Mouse (Mus musculus) heart, embryonic 15.5 days (tissue): ENCODE results near the gene Klhl29. TPM values are rescaled to one million over a fixed set of nuclear protein-coding genes. Genes with fewer than 3 reads are reported as not detected.

Source experiments
- ATAC-seq: fragments of 200-750 bp; cut with Nextera tagmentation; replicated peaks from 2 replicates; pipeline ENCODE4 v1.8.0; 2017; ENCODE audit warnings: low read depth, moderate TSS enrichment; ENCODE audit not compliant: insufficient number of reproducible peaks, insufficient read depth, low FRiP score
- H3K27ac ChIP-seq: fragments of 300-500 bp; sonication (generic); 2 replicates; pipeline ENCODE4 v1.5.1; 2015; ENCODE audit warnings: mild to moderate bottlenecking, inconsistent platforms
- H3K27me3 ChIP-seq: fragments of 300-500 bp; sonication (generic); 2 replicates; pipeline ENCODE4 v1.6.1; 2015; ENCODE audit warnings: inconsistent platforms
- H3K36me3 ChIP-seq: fragments of 300-500 bp; sonication (generic); 2 replicates; pipeline ENCODE4 v1.6.1; 2015; ENCODE audit warnings: mild to moderate bottlenecking, inconsistent platforms
- H3K4me1 ChIP-seq: fragments of 300-500 bp; sonication (generic); replicated peaks from 2 replicates; pipeline ENCODE4 v1.6.1; 2015; ENCODE audit warnings: inconsistent platforms
- H3K4me2 ChIP-seq: fragments of 300-500 bp; sonication (generic); 2 replicates; pipeline ENCODE4 v1.6.1; 2015; ENCODE audit warnings: inconsistent platforms, mild to moderate bottlenecking, moderate library complexity
- H3K4me3 ChIP-seq: fragments of 300-500 bp; sonication (generic); 2 replicates; pipeline ENCODE4 v1.5.1; 2015; ENCODE audit warnings: mild to moderate bottlenecking, inconsistent platforms
- H3K9ac ChIP-seq: fragments of 300-500 bp; sonication (generic); 2 replicates; pipeline ENCODE4 v1.6.1; 2015; ENCODE audit warnings: mild to moderate bottlenecking, inconsistent platforms
- H3K9me3 ChIP-seq: fragments of 300-500 bp; sonication (generic); replicated peaks from 2 replicates; pipeline ENCODE4 v1.6.1; 2016; ENCODE audit warnings: inconsistent platforms
- WGBS: fragments of 180-500 bp; shearing (Covaris S2); methylation state at CpG from one replicate; pipeline ENCODE4 v1.1.7; 2015; ENCODE audit warnings: mixed read lengths; 5-methylcytosine and 5-hydroxymethylcytosine counted together
- polyA plus RNA-seq: library from polyadenylated mRNA; unstranded; fragments of >200 nt; fragmentation: Nextera tagmentation; extraction: Ambion mirVana; gene quantifications from 2 replicates; pipeline ENCODE4 v1.2.1, GENCODE M21; 2015

Gene Klhl29
- polyA plus RNA-seq, 1 experiment from 2014 or later = 0.21 TPM

DNA sequence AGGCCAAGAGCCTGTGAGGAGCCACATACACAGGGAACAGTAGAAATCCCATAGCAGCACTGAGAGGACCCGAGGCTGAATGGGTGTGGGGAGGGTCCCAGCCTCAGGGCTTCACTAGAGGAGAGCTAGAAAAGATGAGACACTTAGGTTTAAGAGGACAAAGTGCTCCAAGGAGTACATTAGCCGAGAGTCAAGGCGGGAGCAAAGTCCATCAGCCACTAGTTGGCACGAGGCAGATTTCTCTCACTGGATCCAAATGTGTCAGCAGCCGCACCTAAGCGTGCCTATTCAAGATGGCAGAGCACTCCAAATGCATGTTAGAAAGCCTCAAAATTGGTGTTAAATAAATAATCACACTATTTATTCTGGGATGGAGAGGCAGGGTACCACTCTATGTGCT, 90.5 kb downstream of the Klhl29 start:
- Histone ChIP-seq H3K9me3 (no peaks in the 10 kb centered on the region), H3K27ac (no peak overlapping the region), H3K36me3 (no peaks in the 10 kb centered on the region), H3K9ac (no peak overlapping the region), H3K4me2 (no peak overlapping the region), H3K4me3 (no peak overlapping the region), H3K4me1 (no peaks in the 10 kb centered on the region), H3K27me3 (no peaks in the 10 kb centered on the region)
- no peak for ATAC-seq
- 85% methylated on average over 6 of the region's 6 CpGs for WGBS

DNA sequence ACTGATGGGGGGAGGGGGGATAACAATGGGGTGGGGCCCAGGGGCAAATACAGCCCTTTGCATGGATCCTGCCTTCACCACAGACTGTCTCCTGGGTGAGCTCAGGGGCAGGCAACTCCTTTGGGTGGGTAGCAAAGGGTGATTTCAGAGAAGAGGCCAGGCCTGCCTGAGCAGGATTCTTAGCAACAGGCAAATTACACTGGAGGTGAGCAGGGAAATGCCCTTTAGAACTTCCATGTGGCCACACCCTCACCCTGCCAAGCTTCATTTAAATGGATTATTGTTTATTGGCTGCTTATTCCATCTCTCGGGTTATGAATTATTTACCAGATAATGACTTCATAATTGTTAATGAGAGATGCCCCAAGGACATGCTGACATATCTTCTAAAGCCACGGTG, 91.8 kb downstream of the Klhl29 start:
- WGBS = 79% methylated on average over 2 of the region's 2 CpGs

DNA sequence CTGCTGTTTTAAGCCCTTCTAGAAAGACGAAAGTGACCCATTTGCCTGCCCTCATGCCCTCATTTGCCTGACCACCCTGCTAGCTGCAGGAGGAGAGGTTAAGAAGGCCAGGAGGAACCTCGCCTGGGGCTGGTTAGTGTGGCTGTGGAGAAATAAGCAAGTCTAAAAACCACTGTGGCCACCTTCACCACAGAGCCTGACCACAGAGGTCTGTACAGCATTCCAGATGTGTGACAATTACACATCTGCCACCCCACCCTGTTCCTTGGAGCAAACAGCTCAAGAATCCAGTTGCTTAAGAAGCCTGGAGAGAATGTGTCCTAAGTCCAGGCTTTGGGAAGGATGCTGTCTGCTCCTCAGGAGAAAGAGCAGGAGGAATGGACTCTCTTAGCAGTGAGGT, 92.9 kb downstream of the Klhl29 start:
- H3K36me3 ChIP-seq = no peaks in the 10 kb centered on the region
- no peaks in the 10 kb centered on the region for H3K4me1 ChIP-seq
- 83% methylated on average over 2 of the region's 2 CpGs for WGBS
- no peaks in the 10 kb centered on the region for H3K9me3 ChIP-seq
- ATAC-seq = no peak
- H3K4me2 ChIP-seq = no peak overlapping the region
- H3K27ac ChIP-seq = no peak overlapping the region
- H3K4me3 ChIP-seq = no peak overlapping the region
- no peak overlapping the region for H3K9ac ChIP-seq
- no peaks in the 10 kb centered on the region; the same call in 1 of the 2 replicates for H3K27me3 ChIP-seq

More for the DNA sequence above, 91.8 kb downstream of the Klhl29 start:
- ATAC-seq = no peak
- Histone ChIP-seq H3K4me3 (no peak overlapping the region), H3K27me3 (no peaks in the 10 kb centered on the region; the same call in 1 of the 2 replicates), H3K4me2 (no peak overlapping the region), H3K9me3 (no peaks in the 10 kb centered on the region), H3K36me3 (no peaks in the 10 kb centered on the region), H3K4me1 (no peaks in the 10 kb centered on the region), H3K9ac (no peak overlapping the region), H3K27ac (no peak overlapping the region)

DNA sequence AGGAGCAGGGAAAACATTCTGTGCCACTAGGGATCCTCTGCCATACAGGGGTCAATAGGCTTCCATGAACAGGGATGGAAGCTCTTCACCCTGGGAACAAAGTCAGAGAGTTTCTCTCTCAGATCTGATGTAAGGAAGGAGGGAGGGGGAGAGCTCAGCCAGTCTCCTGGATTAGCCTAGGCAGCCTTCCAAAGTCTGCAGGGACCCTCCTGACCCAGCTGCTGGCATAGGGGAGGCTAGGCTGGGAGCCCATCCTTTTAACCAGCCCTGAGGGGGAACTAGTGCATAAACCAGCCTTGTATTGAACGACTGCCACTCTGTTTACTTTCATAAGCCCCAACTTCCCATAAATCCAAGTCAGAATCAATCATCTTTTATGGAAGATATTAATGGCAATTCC, 95.6 kb downstream of the Klhl29 start:
- no peak for ATAC-seq
- no peak overlapping the region for H3K4me3 ChIP-seq
- WGBS = 56% methylated on average over 1 of the region's 1 CpGs
- H3K9ac ChIP-seq = no peak overlapping the region
- H3K27ac ChIP-seq = no peak overlapping the region
- H3K4me2 ChIP-seq = no peak overlapping the region
- H3K36me3 ChIP-seq = no peaks in the 10 kb centered on the region
- H3K9me3 ChIP-seq = no peaks in the 10 kb centered on the region
- H3K4me1 ChIP-seq = peaks cover 6% of the 10 kb centered on the region
- no peaks in the 10 kb centered on the region; the same call in 1 of the 2 replicates for H3K27me3 ChIP-seq

DNA sequence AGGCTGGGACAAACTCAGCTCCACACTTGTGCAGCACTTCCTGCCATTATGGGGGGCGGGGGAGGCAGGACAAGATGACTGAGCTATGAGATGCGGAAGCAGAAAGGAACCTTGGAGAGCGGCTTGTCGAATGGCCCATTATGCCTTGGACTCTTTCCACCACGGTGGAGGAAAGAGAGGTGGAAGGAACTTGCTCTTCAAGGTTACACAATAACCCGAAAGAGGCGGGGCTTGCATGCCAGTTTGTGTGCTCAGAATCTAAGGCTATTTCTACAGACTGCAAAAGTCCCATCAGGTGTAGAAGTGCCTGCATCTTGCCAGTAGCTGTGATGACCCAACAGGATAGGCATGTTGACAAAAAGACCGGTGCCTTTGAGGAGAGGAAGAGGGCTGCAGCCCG, 98.5 kb downstream of the Klhl29 start:
- no peak overlapping the region for H3K27ac ChIP-seq
- WGBS = 59% methylated on average over 9 of the region's 9 CpGs
- H3K9ac ChIP-seq = no peak overlapping the region
- no peaks in the 10 kb centered on the region for H3K9me3 ChIP-seq
- no peaks in the 10 kb centered on the region; the same call in 1 of the 2 replicates for H3K27me3 ChIP-seq
- no peak overlapping the region for H3K4me3 ChIP-seq
- H3K36me3 ChIP-seq = no peaks in the 10 kb centered on the region
- no peak overlapping the region for H3K4me2 ChIP-seq
- ATAC-seq = 0 out of 2 replicates have a peak, but pooled peaks have one; percentile 33
- H3K4me1 ChIP-seq = peaks cover 9% of the 10 kb centered on the region

DNA sequence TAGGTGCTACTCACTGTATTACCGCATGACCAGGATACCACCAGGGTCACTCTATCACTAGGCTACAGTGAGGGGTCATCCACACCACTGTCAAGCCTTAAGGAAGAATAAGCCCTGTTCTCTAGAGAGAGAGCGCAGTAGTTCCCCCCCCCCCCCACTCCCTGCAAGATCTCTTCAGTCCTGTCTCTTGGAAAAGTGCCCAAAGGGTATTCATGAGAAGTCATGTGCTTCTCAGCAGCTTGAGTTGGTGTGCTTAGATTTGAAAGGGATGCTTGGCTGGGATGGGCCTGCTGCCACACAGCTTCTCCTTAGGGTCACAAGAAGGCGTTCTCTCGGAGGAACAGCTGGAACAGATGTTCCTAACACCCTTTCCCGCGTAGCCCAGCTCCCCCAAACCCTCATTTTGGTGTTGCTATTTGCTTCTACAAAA, 100.0 kb downstream of the Klhl29 start:
- ATAC-seq = no peak
- no peak overlapping the region for H3K9ac ChIP-seq
- H3K4me3 ChIP-seq = no peak overlapping the region
- no peak overlapping the region for H3K4me2 ChIP-seq
- peaks cover 9% of the 10 kb centered on the region for H3K4me1 ChIP-seq
- H3K36me3 ChIP-seq = no peaks in the 10 kb centered on the region
- 61% methylated on average over 6 of the region's 6 CpGs for WGBS
- no peak overlapping the region for H3K27ac ChIP-seq
- H3K27me3 ChIP-seq = no peaks in the 10 kb centered on the region; the same call in 1 of the 2 replicates
- no peaks in the 10 kb centered on the region for H3K9me3 ChIP-seq

DNA sequence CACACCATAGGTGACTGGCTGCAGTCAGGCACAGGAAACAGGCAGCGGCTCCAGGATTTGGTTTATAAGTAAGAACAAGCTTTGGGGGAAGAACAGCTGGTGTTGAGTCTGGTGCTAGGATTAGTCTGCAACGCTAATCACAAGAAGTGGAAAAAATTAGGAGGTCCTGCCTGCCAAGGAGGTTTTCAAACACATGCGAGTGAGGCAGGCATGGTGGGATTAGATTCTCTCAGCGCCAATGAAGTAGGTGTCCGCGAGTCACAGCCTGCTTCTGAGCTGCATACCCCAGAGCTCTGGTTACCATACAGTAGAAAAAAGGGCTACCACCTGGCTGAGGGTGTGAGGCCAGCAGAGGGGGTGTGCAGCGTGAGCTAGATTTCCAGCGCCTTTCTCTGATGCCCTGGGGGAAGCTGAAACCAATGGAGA, 101.0 kb downstream of the Klhl29 start:
- ATAC-seq = no peak
- WGBS = 58% methylated on average over 8 of the region's 8 CpGs
- no peak overlapping the region for H3K4me2 ChIP-seq
- H3K9me3 ChIP-seq = no peaks in the 10 kb centered on the region
- peaks cover 9% of the 10 kb centered on the region for H3K4me1 ChIP-seq
- no peak overlapping the region for H3K9ac ChIP-seq
- H3K27me3 ChIP-seq = no peaks in the 10 kb centered on the region; the same call in 1 of the 2 replicates
- no peak overlapping the region for H3K4me3 ChIP-seq
- no peaks in the 10 kb centered on the region for H3K36me3 ChIP-seq
- H3K27ac ChIP-seq = no peak overlapping the region

DNA sequence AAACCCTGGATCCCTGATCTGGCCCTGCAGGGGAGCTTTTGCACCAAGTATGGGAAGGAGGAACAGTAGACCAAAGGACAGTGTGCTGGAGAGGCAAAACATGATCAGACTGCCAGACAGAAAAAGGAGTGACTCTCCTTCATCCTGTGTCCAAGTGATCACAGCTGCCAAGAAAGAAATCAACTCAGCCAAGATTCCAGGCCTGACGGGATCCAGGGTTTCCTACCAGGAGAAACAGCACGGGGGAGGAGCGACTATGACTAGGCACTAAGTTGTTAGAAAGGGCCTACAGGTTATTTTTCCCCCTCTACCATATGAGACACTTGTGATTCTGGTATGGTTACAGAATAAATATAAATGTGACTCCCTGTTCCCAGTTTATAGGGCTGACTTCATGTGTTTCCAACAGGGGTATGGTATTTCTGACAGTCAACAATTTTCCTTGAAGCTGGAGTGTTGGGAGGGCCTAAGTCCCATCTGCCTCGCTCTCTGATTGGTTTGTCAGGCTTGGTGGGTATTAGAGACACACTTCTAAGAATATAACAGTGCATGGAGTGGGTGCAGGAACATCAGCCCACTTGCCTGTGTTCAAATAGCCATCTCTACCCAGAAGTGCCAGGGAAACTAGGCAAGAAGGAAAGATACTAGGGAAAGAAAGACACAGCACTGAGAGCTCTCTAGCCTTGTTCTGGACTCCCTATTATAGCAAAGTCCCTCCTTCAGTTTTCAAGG, 102.0 kb downstream of the Klhl29 start:
- no peak overlapping the region for H3K9ac ChIP-seq
- H3K27me3 ChIP-seq = no peaks in the 10 kb centered on the region
- peaks cover 13% of the 10 kb centered on the region for H3K4me1 ChIP-seq
- H3K9me3 ChIP-seq = no peaks in the 10 kb centered on the region
- H3K4me2 ChIP-seq = no peak overlapping the region
- no peak overlapping the region for H3K27ac ChIP-seq
- WGBS = 53% methylated on average over 4 of the region's 4 CpGs
- no peak overlapping the region for H3K4me3 ChIP-seq
- ATAC-seq = no peak
- H3K36me3 ChIP-seq = no peaks in the 10 kb centered on the region

DNA sequence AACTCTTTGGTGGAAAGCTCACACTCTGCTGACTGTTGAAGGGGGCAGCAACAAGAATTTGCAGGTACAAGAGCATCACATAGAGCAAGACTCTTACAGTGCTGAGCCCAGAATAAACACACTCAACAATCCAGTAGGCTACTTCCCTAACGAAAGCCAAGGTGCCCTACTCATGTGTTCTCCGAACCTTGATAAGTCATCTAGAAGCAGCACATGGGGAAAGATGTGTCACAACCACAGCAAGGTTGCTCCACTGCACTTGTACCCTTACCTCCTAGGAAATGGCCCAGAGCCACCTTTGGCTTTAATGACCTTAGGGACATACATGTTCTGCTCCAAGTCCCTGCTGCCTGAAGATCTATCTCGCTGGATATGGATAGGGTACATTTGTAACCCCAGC, 105.0 kb downstream of the Klhl29 start:
- Histone ChIP-seq H3K9me3 (no peaks in the 10 kb centered on the region), H3K9ac (no peak overlapping the region), H3K27ac (no peak overlapping the region), H3K27me3 (no peaks in the 10 kb centered on the region), H3K4me1 (peaks cover 28% of the 10 kb centered on the region), H3K4me3 (no peak overlapping the region), H3K4me2 (no peak overlapping the region), H3K36me3 (no peaks in the 10 kb centered on the region)
- 83% methylated on average over 3 of the region's 3 CpGs for WGBS
- ATAC-seq = no peak

DNA sequence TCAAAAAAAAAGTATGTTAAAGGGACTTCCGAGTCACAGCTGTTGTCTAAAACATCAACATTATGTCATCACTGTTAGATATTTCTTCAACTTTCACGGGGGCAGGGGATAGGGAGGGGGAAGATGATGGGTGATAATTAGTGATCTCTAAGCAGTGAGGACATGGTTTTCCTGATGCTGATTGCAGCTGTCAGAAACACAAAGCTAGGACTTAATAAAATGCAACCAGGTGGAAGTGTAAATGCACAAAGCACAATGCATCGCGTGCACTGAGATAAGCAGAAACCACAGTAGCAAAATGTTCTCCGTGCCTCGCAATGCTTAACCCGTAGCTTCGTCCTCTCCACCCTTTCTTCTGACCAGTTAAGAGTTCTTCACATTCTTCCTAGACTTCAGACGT, 105.5 kb downstream of the Klhl29 start:
- no peaks in the 10 kb centered on the region for H3K9me3 ChIP-seq
- ATAC-seq = no peak
- H3K27ac ChIP-seq = no peak overlapping the region
- H3K4me2 ChIP-seq = no peak overlapping the region
- no peaks in the 10 kb centered on the region for H3K27me3 ChIP-seq
- H3K4me3 ChIP-seq = no peak overlapping the region
- no peak overlapping the region for H3K9ac ChIP-seq
- peaks cover 25% of the 10 kb centered on the region for H3K4me1 ChIP-seq
- 65% methylated on average over 9 of the region's 9 CpGs for WGBS
- H3K36me3 ChIP-seq = no peaks in the 10 kb centered on the region

DNA sequence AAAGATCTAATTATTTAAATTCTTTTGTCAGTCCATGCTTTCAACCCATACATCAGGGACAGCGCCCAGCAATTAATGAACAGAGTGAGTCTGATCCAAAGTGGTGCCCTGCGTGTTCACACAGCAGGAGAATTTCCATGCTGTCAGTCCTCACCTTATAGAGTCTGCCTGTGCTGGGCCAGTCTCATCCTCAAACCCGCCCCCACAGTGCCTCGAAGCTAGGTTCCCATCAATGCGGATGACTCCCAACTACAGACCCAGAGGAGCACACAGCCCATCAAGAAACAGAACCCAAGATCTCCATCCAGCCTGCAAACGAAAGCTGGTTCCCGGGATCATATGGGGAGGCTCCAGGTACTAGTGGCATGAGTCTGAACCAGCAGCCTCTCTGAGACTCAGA, 106.4 kb downstream of the Klhl29 start:
- Histone ChIP-seq H3K27me3 (no peaks in the 10 kb centered on the region), H3K36me3 (no peaks in the 10 kb centered on the region), H3K4me3 (no peak overlapping the region), H3K9me3 (no peaks in the 10 kb centered on the region), H3K9ac (no peak overlapping the region), H3K4me1 (peaks cover 25% of the 10 kb centered on the region), H3K4me2 (no peak overlapping the region), H3K27ac (no peak overlapping the region)
- 79% methylated on average over 7 of the region's 7 CpGs for WGBS
- ATAC-seq = no peak

DNA sequence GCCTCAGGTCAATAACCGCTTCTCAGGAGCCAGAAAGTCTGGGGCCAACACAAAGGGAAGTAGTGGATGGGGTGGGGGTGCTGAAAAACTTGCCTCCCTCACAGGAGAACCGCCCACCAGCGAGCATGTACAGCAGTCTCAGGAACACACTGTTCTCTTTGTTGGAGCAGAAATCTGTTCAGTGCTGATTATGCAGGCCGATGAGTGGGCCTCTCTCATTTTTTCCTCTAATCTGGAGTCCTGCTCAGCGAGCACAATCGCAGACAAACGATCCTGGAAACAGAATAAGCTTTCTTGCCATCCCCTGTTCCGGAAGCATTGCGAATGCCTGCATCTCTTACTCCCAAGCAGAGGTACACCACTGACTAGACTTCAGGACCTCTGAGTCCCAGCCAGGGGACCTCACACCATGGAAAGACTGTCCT, 107.3 kb downstream of the Klhl29 start:
- ATAC-seq = peak; percentile 69; the same call in 1 of the 2 replicates
- Histone ChIP-seq H3K36me3 (no peaks in the 10 kb centered on the region), H3K9me3 (no peaks in the 10 kb centered on the region), H3K4me2 (no peak overlapping the region), H3K27me3 (no peaks in the 10 kb centered on the region), H3K4me1 (peaks cover 24% of the 10 kb centered on the region), H3K4me3 (no peak overlapping the region), H3K9ac (no peak overlapping the region), H3K27ac (peak overlapping the region; percentile 58)
- WGBS = 38% methylated on average over 9 of the region's 9 CpGs
